In genomic region chr8:117660358-117661031, GRCm38 (mm10) we compare ENCODE assay signal across 7 mouse cellular contexts. TPM values are rescaled to one million over a fixed set of nuclear protein-coding genes. Genes with fewer than 3 reads are reported as not detected.
DNase-seq lines count a peak whose midpoint lies in the region; ATAC-seq and TF ChIP-seq lines count a peak whose summit lies in the region.

No protein-coding gene starts in this region.

- no peak overlapping the region for H3K4me2 ChIP-seq in limb, embryonic 11.5 days (ENCODE audit: low read depth, severe bottlenecking)

- WGBS in embryonic facial prominence, embryonic 10.5 days, result 34% methylated on average over 11 of the region's 11 CpGs
- 50% methylated on average over 11 of the region's 11 CpGs for WGBS in limb, embryonic 11.5 days

- TF ChIP-seq POLR2A in brain, embryonic 14.5 days (IDR thresholded peaks at IDR 0.05; ENCODE audit: borderline replicate concordance, extremely low read depth, insufficient read depth, insufficient read length, poor library complexity, severe bottlenecking), result no peak

- H3K4me3 ChIP-seq in embryonic facial prominence, embryonic 10.5 days, result no peak overlapping the region
- no peak overlapping the region for H3K4me3 ChIP-seq in limb, embryonic 11.5 days (ENCODE audit: low read depth, low read length)

- DNase-seq in brain, embryonic 14.5 days (ENCODE audit: low read depth), result peak; percentile 89
- DNase-seq in embryonic facial prominence, embryonic 10.5 days (ENCODE audit: low spot score), result peak; percentile 76
- peak; percentile 38 for DNase-seq in heart, postnatal 4 days
- peak; percentile 56 for DNase-seq in limb, embryonic 11.5 days (ENCODE audit: low spot score)
- DNase-seq in retina, postnatal 1 day, result peak; percentile 92
- no peak for DNase-seq in adipocyte (ENCODE audit: low spot score)
- no peak for DNase-seq in gastrocnemius, postnatal 10 days

- H3K27ac ChIP-seq in embryonic facial prominence, embryonic 10.5 days (replicated peaks), result peak overlapping the region; percentile 66
- H3K27ac ChIP-seq in limb, embryonic 11.5 days (replicated peaks; ENCODE audit: low read depth, low read length), result no peak overlapping the region

- peaks cover 13% of the 10 kb centered on the region for H3K4me1 ChIP-seq in embryonic facial prominence, embryonic 10.5 days
- 0 out of 2 replicates have a peak, but pooled peaks cover 4% of the 10 kb centered on the region for H3K4me1 ChIP-seq in limb, embryonic 11.5 days (ENCODE audit: control insufficient read depth, insufficient read depth, low read length)

- ATAC-seq in limb, embryonic 11.5 days (ENCODE audit: insufficient number of reproducible peaks, low FRiP score, low TSS enrichment, low read depth), result peak; percentile 78

- TF ChIP-seq CTCF in brain, embryonic 14.5 days (IDR thresholded peaks at IDR 0.05; ENCODE audit: borderline replicate concordance, extremely low read depth, insufficient read depth, insufficient read length), result no peak

- H3K36me3 ChIP-seq in embryonic facial prominence, embryonic 10.5 days (replicated peaks), result no peaks in the 10 kb centered on the region
- H3K36me3 ChIP-seq in limb, embryonic 11.5 days (ENCODE audit: control insufficient read depth, insufficient read depth, low read length), result no peaks in the 10 kb centered on the region

- no peaks in the 10 kb centered on the region for H3K9me3 ChIP-seq in embryonic facial prominence, embryonic 10.5 days
- H3K9me3 ChIP-seq in limb, embryonic 11.5 days (ENCODE audit: control insufficient read depth, low read length), result no peaks in the 10 kb centered on the region

- H3K9ac ChIP-seq in limb, embryonic 11.5 days (ENCODE audit: low read length), result no peak overlapping the region

- no peaks in the 10 kb centered on the region for H3K27me3 ChIP-seq in embryonic facial prominence, embryonic 10.5 days (replicated peaks; ENCODE audit: low read depth, poor library complexity, severe bottlenecking)
- no peaks in the 10 kb centered on the region for H3K27me3 ChIP-seq in limb, embryonic 11.5 days (ENCODE audit: control insufficient read depth, insufficient read depth, low read length)

RNA-seq across cellular contexts. Expression of gene Sdr42e1, which starts 13.0 kb away (rescaled TPM):
- polyA plus RNA-seq in brain, embryonic 14.5 days (2012; rRNA removed), result 1.7 and 1.8 TPM in 2 replicates
- polyA plus RNA-seq in embryonic facial prominence, embryonic 10.5 days (2016; fragmentation: Nextera tagmentation; extraction: Ambion mirVana), result 0.62 and 1.0 TPM in 2 replicates
- 1 to 10 TPM in 1 of 2 experiments, under 1 TPM in 1; 0.67 to 1.0 TPM for total RNA-seq in heart, postnatal 4 days (2021)
- 0.72 and 0.78 TPM in 2 replicates for polyA plus RNA-seq in limb, embryonic 11.5 days (2014; fragmentation: Nextera tagmentation; extraction: Ambion mirVana)
- total RNA-seq in gastrocnemius, postnatal 10 days (2021), result under 1 TPM; 0.41 to 0.52 TPM

RNA-seq across cellular contexts. Expression of gene Hsd17b2, which starts 41.2 kb away (rescaled TPM):
- 0.08 TPM in 1 of 2 replicates, not detected in the other for polyA plus RNA-seq in brain, embryonic 14.5 days (2012; rRNA removed)
- not detected in 2 replicates for polyA plus RNA-seq in embryonic facial prominence, embryonic 10.5 days (2016; fragmentation: Nextera tagmentation; extraction: Ambion mirVana)
- not detected for total RNA-seq in heart, postnatal 4 days (2021)
- polyA plus RNA-seq in limb, embryonic 11.5 days (2014; fragmentation: Nextera tagmentation; extraction: Ambion mirVana), result not detected in 2 replicates
- total RNA-seq in gastrocnemius, postnatal 10 days (2021), result under 1 TPM in 1 of 2 experiments, not detected in 1; 0.20 TPM

Comparison
In these comparisons a context has a peak if more than half of its experiments do, and no peak if none do; other contexts are left out.
1. DNase-seq: peak in brain, embryonic 14.5 days (single experiment), embryonic facial prominence, embryonic 10.5 days (single experiment), heart, postnatal 4 days (single experiment), limb, embryonic 11.5 days (single experiment) and retina, postnatal 1 day (single experiment); none in adipocyte (single experiment) and gastrocnemius, postnatal 10 days (single experiment).